Mouse (Mus musculus) stomach, postnatal 0 days (tissue): ENCODE measurements around the gene Zbed6.
A peak's percentile ranks its signal among the peaks of the same experiment; 100 is the strongest.

Experiments
- CTCF ChIP-seq: IDR thresholded peaks from 2 replicates; pipeline ENCODE4 v1.5.1; 2016; ENCODE audit warnings: antibody characterized with exemption, low read depth, mild to moderate bottlenecking, moderate library complexity
- EP300 ChIP-seq: optimal IDR thresholded peaks from 2 replicates; pipeline ENCODE3; 2016; ENCODE audit warnings: antibody characterized with exemption

DNA sequence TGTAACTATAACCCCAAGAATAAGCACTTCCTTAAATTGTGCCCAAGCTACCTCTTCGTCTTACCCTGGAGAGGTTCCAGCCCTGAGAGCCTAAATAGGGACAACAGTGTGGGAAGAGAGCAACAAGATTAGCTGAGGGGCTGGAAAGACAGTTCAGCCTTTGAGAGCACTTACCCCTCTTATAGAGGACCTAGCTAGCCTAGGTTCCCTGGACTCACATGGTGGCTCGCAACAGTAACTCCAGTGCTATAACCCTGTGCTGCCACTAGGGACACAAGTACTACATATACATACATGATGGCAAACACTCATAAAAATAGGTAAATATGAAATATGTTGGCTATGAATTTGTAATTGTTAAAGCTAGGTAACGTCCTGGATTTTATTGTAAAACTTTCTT is 46.9 kb downstream of the Zbed6 start:
- TF ChIP-seq CTCF, result peak; percentile 59
- no peak for TF ChIP-seq EP300
